Mouse (Mus musculus) MEL (cell line): ENCODE measurements at regions not wholly inside any gene's neighbourhood (a gene's known extent, or its start where the extent isn't known, plus 50 kb on each side); places are given as distances from the start of the nearest gene placed in this dataset.

ENCODE experiments used
- CHD1 ChIP-seq: IDR thresholded peaks from 2 replicates; pipeline ENCODE4 v1.6.1; 2012; ENCODE audit warnings: low read depth, mild to moderate bottlenecking, inconsistent platforms, low read length, improper control_type of control experiment
- POLR2A ChIP-seq, 2 experiments: IDR thresholded peaks; 2 replicates each; pipeline ENCODE4 v1.6.1; 2011 to 2012; ENCODE audit warnings: low read length in 2 of 2, mild to moderate bottlenecking in 2 of 2, control low read depth in 1 of 2, improper control_type of control experiment in 1 of 2, low read depth in 1 of 2, moderate library complexity in 1 of 2; ENCODE audit not compliant: control insufficient read depth in 1 of 2, insufficient read depth in 1 of 2, poor library complexity in 1 of 2
- USF1 ChIP-seq: IDR thresholded peaks from 2 replicates; pipeline ENCODE4 v1.6.1; 2014; ENCODE audit warnings: low read depth, mild to moderate bottlenecking, inconsistent platforms, low read length, improper control_type of control experiment, moderate library complexity
- USF2 ChIP-seq, 2 experiments: IDR thresholded peaks; 2 replicates each; pipeline ENCODE4 v1.6.1; 2011 to 2012; ENCODE audit warnings: improper control_type of control experiment in 2 of 2, low read length in 2 of 2, borderline replicate concordance in 1 of 2, inconsistent platforms in 1 of 2, low read depth in 1 of 2, mild to moderate bottlenecking in 1 of 2; ENCODE audit not compliant: insufficient read depth in 1 of 2
- ZMIZ1 ChIP-seq: IDR thresholded peaks from 2 replicates; pipeline ENCODE4 v1.6.1; 2012; ENCODE audit warnings: low read depth, mild to moderate bottlenecking, inconsistent platforms, low read length, improper control_type of control experiment, moderate library complexity

GRCm38 (mm10) chr2:174868743-174869369, 108.4 kb downstream of the Edn3 start:
- TF ChIP-seq POLR2A (IDR thresholded peaks at IDR 0.05; ENCODE audit: control insufficient read depth in 1 of 2, insufficient read depth in 1 of 2, low read depth in 1 of 2, low read length in 2 of 2, poor library complexity in 1 of 2) = no peak
- TF ChIP-seq USF1 = no peak
- TF ChIP-seq ZMIZ1 = no peak
- TF ChIP-seq USF2 (IDR thresholded peaks at IDR 0.05; ENCODE audit: borderline replicate concordance in 1 of 2, insufficient read depth in 1 of 2, low read depth in 1 of 2, low read length in 2 of 2) = no peak
- no peak for TF ChIP-seq CHD1
